Mouse (Mus musculus) spleen, adult 2 months (tissue): ENCODE data around the gene Ociad2. TPM values are rescaled to one million over a fixed set of nuclear protein-coding genes. Genes with fewer than 3 reads are reported as not detected.

ENCODE experiments used
- DNase-seq, 2 experiments: peaks; one replicate each; pipeline versions ENCODE4 v3.0.0 to v3.0.0-alpha.2; 2012 to 2021; ENCODE audit warnings: low spot score in 2 of 2, low read depth in 1 of 2
- H3K27ac ChIP-seq: fragments of 200-500 bp; 2 replicates; pipeline ENCODE4 v1.5.1; 2012; ENCODE audit warnings: low read length, inconsistent platforms; ENCODE audit not compliant: insufficient read depth
- H3K27me3 ChIP-seq: fragments of 200-500 bp; 2 replicates; pipeline ENCODE4 v1.6.1; 2012; ENCODE audit warnings: mild to moderate bottlenecking, moderate library complexity, low read length, inconsistent platforms; ENCODE audit not compliant: control insufficient read depth, insufficient read depth
- H3K36me3 ChIP-seq: fragments of 200-500 bp; 2 replicates; pipeline ENCODE4 v1.6.1; 2012; ENCODE audit warnings: mild to moderate bottlenecking, low read length, inconsistent platforms; ENCODE audit not compliant: control insufficient read depth, insufficient read depth
- H3K4me1 ChIP-seq: fragments of 200-500 bp; 2 replicates; pipeline ENCODE4 v1.6.1; 2011; ENCODE audit warnings: inconsistent platforms; ENCODE audit not compliant: control insufficient read depth, insufficient read depth, insufficient read length
- H3K4me3 ChIP-seq: fragments of 200-500 bp; 2 replicates; pipeline ENCODE4 v1.5.1; 2011; ENCODE audit warnings: mild to moderate bottlenecking, inconsistent platforms; ENCODE audit not compliant: insufficient read depth, insufficient read length; ENCODE audit errors: extremely low read depth
- CTCF ChIP-seq: fragments of 200-500 bp; IDR thresholded peaks from 2 replicates; pipeline ENCODE4 v1.5.1; 2011; ENCODE audit warnings: mild to moderate bottlenecking, inconsistent platforms; ENCODE audit not compliant: insufficient read depth, insufficient read length, insufficient replicate concordance; ENCODE audit errors: extremely low read depth
- POLR2A ChIP-seq: fragments of 200-500 bp; IDR thresholded peaks from 2 replicates; pipeline ENCODE4 v1.6.1; 2011; ENCODE audit warnings: low read depth, low read length, inconsistent platforms
- WGBS: fragments of 180-500 bp; shearing (Covaris S2); methylation state at CpG from one replicate; pipeline ENCODE4 v1.1.7; 2018; 5-methylcytosine and 5-hydroxymethylcytosine counted together
- polyA plus RNA-seq: library from polyadenylated mRNA; depleted of rRNA; stranded (reverse); fragments of >200 nt; gene quantifications from 2 replicates; pipeline ENCODE4 v1.2.3, GENCODE M21; 2012

Ociad2 gene
- polyA plus RNA-seq, 1 experiment: 0.05 TPM

DNA sequence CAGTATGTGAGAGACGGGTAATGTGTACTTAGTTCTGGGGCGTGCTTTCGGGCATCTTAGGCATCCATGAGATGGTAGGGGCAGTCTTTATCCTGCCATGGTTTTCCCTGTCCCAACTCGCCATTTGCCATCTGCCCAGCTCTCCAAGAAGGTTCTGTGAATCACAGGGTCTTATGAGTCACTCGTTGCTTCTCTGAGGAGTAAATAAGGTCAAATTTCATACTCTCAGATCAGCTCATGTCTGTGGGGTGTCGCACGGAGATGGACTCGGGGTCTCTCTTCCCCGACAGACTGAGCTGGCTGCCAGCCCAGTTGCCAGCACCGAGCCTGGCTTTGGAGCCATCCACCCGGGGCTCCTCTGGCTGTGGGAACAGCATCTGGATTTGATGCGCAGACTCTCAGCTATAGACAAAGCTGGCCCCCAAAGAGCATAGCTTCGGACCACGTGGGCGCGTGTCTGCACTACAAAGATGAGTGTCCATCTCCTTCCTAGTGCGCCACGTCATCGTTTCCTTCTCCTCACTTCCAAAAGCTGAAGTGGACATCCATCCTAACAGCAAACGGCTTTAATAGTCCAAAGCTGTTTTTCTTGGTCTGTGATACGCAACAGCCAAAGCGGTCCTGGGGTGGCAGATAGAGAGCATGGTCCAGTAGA is 2.0 kb upstream of the Ociad2 start:
- H3K27me3 ChIP-seq: peaks cover 1% of the 10 kb centered on the region; the same call in 1 of the 2 replicates
- TF ChIP-seq CTCF (no peak), POLR2A (no peak)
- no peaks in the 10 kb centered on the region; the same call in 1 of the 2 replicates for H3K4me1 ChIP-seq
- H3K4me3 ChIP-seq: no peak overlapping the region
- WGBS: 93% methylated on average over 22 of the region's 22 CpGs
- H3K27ac ChIP-seq: no peak overlapping the region
- DNase-seq: no peak
- H3K36me3 ChIP-seq: no peaks in the 10 kb centered on the region

DNA sequence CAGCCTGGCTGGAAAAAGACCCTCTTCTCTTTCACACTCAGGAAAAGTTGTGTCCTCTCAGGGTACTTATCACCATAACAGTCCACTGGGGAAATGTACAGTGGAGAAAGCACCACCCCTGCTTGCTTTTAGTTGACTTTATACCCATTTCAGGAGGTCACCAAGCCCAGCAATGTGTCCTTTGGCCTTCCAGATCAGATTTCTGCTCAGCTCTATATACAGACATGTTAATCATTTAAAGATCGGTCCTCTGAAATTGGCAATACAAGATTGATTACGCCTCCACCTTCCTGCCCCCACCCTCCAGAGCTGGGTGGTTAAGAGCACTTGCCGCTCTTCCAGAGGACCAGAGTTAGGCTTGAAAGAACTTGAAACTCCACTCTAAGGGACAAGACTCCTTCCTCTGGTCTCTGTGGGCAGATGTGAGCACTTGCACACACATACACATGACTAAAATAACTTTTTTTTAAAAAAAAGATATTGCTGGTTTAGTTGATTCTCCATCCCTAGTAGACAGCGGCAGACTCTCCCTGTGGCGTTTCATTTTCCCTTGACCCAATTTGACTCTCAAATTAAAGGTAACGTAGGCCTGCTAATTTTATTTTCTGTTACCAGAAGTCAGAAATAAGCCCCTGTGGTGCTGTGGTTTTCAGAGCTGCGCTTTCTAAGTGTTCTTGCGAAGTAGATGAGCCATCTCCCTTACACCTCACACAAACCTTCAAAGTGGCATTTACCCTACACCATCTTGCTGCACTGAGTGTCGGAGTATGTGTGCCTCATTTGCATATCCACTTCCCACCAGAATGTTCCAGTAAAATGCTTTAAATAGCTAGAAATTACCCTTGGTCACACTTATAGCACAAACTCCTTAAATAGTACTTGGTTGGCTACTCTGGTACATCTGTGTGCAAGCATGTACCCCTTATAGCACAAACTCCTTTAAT is 777 bp downstream of the Ociad2 start:
- Histone ChIP-seq H3K27me3 (peaks cover 1% of the 10 kb centered on the region; the same call in 1 of the 2 replicates), H3K4me3 (no peak overlapping the region), H3K27ac (no peak overlapping the region), H3K36me3 (no peaks in the 10 kb centered on the region), H3K4me1 (no peaks in the 10 kb centered on the region; the same call in 1 of the 2 replicates)
- 74% methylated on average over 9 of the region's 9 CpGs for WGBS
- TF ChIP-seq CTCF: no peak
- no peak for TF ChIP-seq POLR2A
- DNase-seq: no peak

DNA sequence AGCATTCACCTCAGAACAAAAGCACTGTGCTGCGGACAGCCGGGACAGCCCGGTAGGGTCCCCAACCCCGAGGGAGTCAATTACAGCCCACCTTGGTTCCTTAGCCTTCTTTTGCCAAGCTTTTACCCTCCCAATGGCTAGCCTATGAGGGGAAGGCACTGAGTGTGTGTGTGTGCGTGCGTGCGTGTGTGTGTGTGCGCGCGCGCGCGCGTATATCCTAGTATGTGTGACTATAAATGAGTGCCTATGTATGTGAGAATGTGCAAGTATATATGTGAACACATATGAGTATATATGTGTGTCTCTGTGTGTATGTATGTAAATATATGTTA is 2.0 kb downstream of the Ociad2 start:
- Histone ChIP-seq H3K4me3 (no peak overlapping the region), H3K36me3 (no peaks in the 10 kb centered on the region), H3K27me3 (peaks cover 1% of the 10 kb centered on the region; the same call in 1 of the 2 replicates), H3K4me1 (no peaks in the 10 kb centered on the region; the same call in 1 of the 2 replicates), H3K27ac (no peak overlapping the region)
- TF ChIP-seq CTCF: no peak
- no peak for TF ChIP-seq POLR2A
- 58% methylated on average over 14 of the region's 14 CpGs for WGBS
- DNase-seq: no peak

DNA sequence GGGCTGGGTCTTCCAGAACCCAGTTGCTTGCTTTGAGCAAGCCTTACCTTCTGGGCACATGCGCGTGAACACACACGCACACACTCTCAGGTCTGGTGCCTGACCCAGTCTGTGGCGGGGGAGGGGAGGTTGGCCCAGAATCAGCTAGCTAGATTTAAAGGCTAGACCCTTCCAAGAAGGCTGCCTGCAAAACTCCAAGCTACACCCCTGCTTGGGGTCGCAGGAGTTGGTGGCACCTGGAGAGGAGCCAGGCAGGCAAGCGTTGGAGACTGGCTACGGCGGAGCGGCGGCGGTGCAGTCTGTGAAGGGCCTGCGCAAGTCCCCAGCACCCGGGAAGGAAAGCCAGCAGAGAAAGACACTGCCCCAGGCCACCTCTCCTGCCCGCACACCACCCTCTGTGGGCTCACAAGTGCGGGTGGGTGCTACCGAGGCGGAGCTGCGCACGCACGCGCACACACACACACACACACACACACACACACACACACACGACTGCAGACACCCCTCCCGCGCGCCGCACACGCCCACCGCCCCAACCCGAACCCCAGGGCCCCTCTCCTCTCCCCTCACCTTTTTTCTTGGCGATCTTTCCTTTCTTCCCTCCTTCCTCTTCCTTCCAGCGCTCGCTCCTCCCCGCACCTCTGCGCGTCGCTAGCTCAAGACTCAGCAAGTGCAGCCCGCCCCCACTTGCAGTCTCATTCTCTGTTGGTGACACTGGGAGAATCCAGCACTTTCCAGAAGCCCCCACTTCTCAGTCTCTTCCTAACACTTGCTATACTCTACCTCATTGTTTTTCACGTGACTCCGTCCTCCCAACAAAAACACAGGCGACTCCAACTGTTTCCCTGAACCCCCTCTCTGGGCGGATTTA is 2.6 kb downstream of the Ociad2 start:
- no peaks in the 10 kb centered on the region for H3K36me3 ChIP-seq
- no peak for TF ChIP-seq CTCF
- no peak for TF ChIP-seq POLR2A
- WGBS: 7% methylated on average over 33 of the region's 41 CpGs
- DNase-seq: no peak
- no peak overlapping the region for H3K27ac ChIP-seq
- H3K27me3 ChIP-seq: peaks cover 1% of the 10 kb centered on the region; the same call in 1 of the 2 replicates
- H3K4me3 ChIP-seq: peak overlapping the region; percentile 42; the same call in 1 of the 2 replicates
- H3K4me1 ChIP-seq: no peaks in the 10 kb centered on the region; the same call in 1 of the 2 replicates

DNA sequence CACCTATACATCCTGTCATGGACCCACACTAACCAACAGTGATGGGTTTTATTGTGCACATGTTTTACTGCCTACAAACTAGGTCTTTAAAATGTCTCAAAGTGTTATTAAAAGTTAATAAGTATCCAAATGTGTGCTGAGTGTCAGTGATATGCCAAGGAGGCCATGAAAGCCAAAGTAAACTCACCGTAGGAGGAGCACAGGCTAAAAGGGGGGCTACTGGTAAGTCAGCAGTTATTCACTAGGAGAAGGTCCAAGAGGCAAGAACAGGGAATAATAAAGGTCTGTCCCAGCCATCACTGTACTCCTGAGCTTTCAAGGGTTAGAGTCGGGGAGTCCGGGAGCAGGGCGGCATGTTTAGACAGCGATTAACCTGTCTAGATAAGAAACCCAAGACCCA is 4.4 kb downstream of the Ociad2 start:
- no peak overlapping the region for H3K27ac ChIP-seq
- H3K27me3 ChIP-seq: peaks cover 1% of the 10 kb centered on the region; the same call in 1 of the 2 replicates
- no peak overlapping the region for H3K4me3 ChIP-seq
- WGBS: 94% methylated on average over 5 of the region's 5 CpGs
- TF ChIP-seq CTCF (no peak), POLR2A (no peak)
- no peak for DNase-seq
- no peaks in the 10 kb centered on the region; the same call in 1 of the 2 replicates for H3K4me1 ChIP-seq
- no peaks in the 10 kb centered on the region for H3K36me3 ChIP-seq

DNA sequence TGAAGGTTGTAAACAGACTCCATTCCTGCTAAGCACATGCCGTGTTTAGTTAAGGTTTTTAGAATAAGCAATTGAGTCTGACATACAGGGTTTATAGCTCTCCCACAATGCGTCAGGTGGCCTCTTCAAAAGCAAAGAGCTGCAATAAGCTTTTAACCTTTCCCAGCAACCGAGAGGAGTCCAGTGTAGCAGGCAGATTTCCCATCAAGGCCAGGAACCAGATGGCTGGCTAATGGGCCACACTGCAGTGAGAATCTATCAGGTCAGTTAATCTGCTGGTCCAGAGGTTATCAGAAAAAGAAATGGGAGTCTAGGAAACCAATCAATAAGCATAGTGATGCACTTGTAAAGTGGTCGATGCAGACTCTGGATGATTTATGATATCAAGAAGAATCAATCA is 9.8 kb downstream of the Ociad2 start:
- TF ChIP-seq POLR2A: no peak
- TF ChIP-seq CTCF: no peak
- DNase-seq: no peak
- WGBS: 87% methylated on average over 4 of the region's 4 CpGs
- Histone ChIP-seq H3K36me3 (no peaks in the 10 kb centered on the region), H3K27ac (no peak overlapping the region), H3K4me1 (no peaks in the 10 kb centered on the region), H3K4me3 (no peak overlapping the region), H3K27me3 (no peaks in the 10 kb centered on the region)
